Mouse (Mus musculus): Measurements from ENCODE around the gene Smcp. TPM values are rescaled to one million over a fixed set of nuclear protein-coding genes. Genes with fewer than 3 reads are reported as not detected.

The Smcp gene
- total RNA-seq, 2 experiments from 2014 or later: not detected

DNA sequence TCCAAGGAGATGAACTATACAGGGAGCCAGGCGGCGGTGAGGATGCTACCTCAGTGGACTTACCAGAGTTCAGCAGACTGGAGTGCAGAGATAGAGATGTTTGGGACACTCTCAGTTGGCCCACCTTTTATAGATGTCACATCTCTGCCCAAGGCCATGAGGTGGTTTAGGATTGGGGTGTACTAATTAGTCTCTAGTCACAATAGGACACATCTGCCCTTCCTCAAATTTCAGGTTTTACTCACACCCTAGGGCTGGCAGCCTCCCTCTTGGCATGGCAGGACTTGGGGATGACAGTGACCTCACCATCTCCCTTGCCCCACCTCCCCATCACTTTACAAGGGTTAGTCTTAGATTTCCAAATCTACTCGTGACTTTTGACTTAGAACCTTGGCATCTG, 54.4 kb downstream of the Smcp start, which contains the start of gene 2310046K23Rik:
TSS of gene 2310046K23Rik (minus strand) at position 101 of the 400 bp plus-strand sequence.
- DNase-seq (ENCODE audit: low spot score in 2 of 2): no peak
- intact Hi-C loops (cut with DNase I): no loop called here

Other genes starting within 250 kb of the Smcp start
- gene Sprr2d, start 249.9 kb downstream of the Smcp start, total RNA-seq (2021): not detected
- not detected for gene Sprr2e, start 236.9 kb downstream of the Smcp start, total RNA-seq (2021)
- gene Sprr2f, start 223.8 kb downstream of the Smcp start, total RNA-seq (2021): not detected
- gene Sprr2h, start 203.3 kb downstream of the Smcp start, total RNA-seq (2021): not detected
- gene Sprr2i, start 181.0 kb downstream of the Smcp start, total RNA-seq (2021): not detected
- not detected for gene Sprr2j-ps, start 170.9 kb downstream of the Smcp start, total RNA-seq (2021)
- gene Gm9774, start 159.6 kb downstream of the Smcp start, total RNA-seq (2021): 1 to 10 TPM; 3.5 to 3.9 TPM
- not detected for gene Sprr2k, start 156.4 kb downstream of the Smcp start, total RNA-seq (2021)
- not detected for gene Sprr1b, start 150.2 kb downstream of the Smcp start, total RNA-seq (2021)
- gene Sprr3, start 130.3 kb downstream of the Smcp start, total RNA-seq (2021): not detected
- gene Sprr1a, start 103.1 kb downstream of the Smcp start, total RNA-seq (2021): not detected
- gene Sprr4, start 88.5 kb downstream of the Smcp start, total RNA-seq (2021): not detected
- gene 2310046K23Rik, start 54.5 kb downstream of the Smcp start, total RNA-seq (2021): not detected
- not detected for gene Ivl, start 15.3 kb downstream of the Smcp start, total RNA-seq (2021)
- gene 2210017I01Rik, start 18.5 kb upstream of the Smcp start, total RNA-seq (2021): not detected
- gene Lce6a, start 32.7 kb upstream of the Smcp start, total RNA-seq (2021): not detected
- not detected for gene Lce1a1, start 59.3 kb upstream of the Smcp start, total RNA-seq (2021)
- not detected for gene Lce1b, start 67.9 kb upstream of the Smcp start, total RNA-seq (2021)
- gene Lce1a2, start 81.3 kb upstream of the Smcp start, total RNA-seq (2021): not detected
- gene Lce1c, start 90.2 kb upstream of the Smcp start, total RNA-seq (2021): not detected
- gene Lce1d, start 98.2 kb upstream of the Smcp start, total RNA-seq (2021): not detected
- gene Lce1e, start 120.1 kb upstream of the Smcp start, total RNA-seq (2021): not detected
- gene Lce1f, start 131.4 kb upstream of the Smcp start, total RNA-seq (2021): not detected
- not detected for gene Gm38119, start 150.1 kb upstream of the Smcp start, total RNA-seq (2021)
- not detected for gene Lce1g, start 163.3 kb upstream of the Smcp start, total RNA-seq (2021)
- gene Lce1h, start 176.1 kb upstream of the Smcp start, total RNA-seq (2021): not detected
- gene Lce1i, start 189.9 kb upstream of the Smcp start, total RNA-seq (2021): not detected
- gene Lce1j, start 201.5 kb upstream of the Smcp start, total RNA-seq (2021): not detected
- gene Lce1k, start 218.9 kb upstream of the Smcp start, total RNA-seq (2021): not detected
- not detected for gene Kprp, start 238.2 kb upstream of the Smcp start, total RNA-seq (2021)